Mouse (Mus musculus) large intestine, adult 2 months (tissue): ENCODE measurements at regions not wholly inside any gene's neighbourhood (a gene's known extent, or its start where the extent isn't known, plus 50 kb on each side); places are given as distances from the start of the nearest gene placed in this dataset.

Source experiments
- DNase-seq: peaks from one replicate; pipeline ENCODE4 v3.0.0-alpha.2; 2012; ENCODE audit warnings: low read depth, low spot score
- WGBS: fragments of 180-500 bp; shearing (Covaris S2); methylation state at CpG from one replicate; pipeline ENCODE4 v1.1.7; 2018; 5-methylcytosine and 5-hydroxymethylcytosine counted together

GRCm38 (mm10) chr9:13973600-13973999 lies 146.1 kb downstream of the Fam76b start:
- WGBS: 67% methylated on average over 4 of the region's 4 CpGs
- DNase-seq: no peak

DNA sequence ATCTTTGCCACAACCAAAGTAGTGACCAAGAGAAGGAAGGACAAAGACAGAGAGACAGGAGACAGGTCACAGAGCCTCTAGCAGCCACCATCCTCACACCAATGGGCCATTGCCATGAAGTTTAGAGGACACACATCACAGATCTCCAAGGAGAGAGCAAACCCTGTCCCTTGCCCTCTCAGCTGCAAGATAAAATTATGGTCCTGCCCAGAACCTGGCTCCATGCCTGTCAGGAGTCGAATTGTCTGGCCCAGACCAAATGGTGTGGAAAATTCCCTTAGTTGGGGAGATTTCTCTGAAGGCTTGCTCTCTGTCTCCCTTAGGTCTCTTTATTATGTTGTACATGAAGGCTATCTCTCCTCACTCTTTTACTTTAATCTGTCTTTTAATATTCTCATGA lies 147.4 kb downstream of the Fam76b start:
- 33% methylated on average over 1 of the region's 1 CpGs for WGBS
- DNase-seq: no peak

- DNase-seq: no peak
- 71% methylated on average over 6 of the region's 6 CpGs for WGBS
Observed at GRCm38 (mm10) chr9:13978842-13979241, 151.3 kb downstream of the Fam76b start.

DNA sequence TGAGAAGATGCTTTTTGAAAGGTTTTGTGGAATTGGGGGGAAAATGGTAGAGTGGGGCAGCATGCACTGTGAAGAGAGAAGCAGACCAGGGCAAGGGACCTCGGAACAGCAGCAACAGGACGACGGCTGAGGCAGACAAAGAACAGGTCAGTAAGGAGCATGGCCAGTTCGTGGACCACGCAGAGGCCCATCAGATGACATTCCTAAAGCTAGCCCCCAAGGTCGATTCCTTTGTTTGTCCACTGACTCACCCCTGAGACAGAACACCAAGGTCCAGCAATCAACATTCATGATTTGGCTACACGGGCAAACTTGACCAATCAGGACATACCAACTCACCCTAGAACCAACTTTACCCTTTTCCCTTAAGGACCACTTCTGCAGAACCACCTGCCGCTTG lies 160.0 kb downstream of the Fam76b start:
- 92% methylated on average over 8 of the region's 8 CpGs for WGBS

DNA sequence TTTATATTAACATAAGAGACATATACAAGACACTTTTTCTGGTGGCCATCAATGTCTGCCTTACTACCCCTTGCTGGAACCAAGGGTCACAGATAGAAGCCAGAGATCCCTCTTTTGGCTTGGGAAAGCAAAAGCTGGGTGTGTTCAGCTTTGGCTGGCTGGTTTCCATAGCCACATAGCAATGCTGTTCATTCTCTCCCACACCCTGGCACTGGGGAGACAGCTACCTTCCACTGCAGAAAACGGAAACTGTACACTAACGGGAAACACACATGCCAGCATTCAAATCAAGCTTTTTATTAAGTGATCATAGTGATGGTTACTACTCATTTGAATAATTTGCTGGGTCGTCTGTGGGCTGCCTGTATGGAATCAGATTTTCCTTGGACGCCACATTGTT lies 161.4 kb downstream of the Fam76b start:
- WGBS: 46% methylated on average over 4 of the region's 4 CpGs
- no peak for DNase-seq

More for the DNA sequence above, 160.0 kb downstream of the Fam76b start:
- no peak for DNase-seq

DNA sequence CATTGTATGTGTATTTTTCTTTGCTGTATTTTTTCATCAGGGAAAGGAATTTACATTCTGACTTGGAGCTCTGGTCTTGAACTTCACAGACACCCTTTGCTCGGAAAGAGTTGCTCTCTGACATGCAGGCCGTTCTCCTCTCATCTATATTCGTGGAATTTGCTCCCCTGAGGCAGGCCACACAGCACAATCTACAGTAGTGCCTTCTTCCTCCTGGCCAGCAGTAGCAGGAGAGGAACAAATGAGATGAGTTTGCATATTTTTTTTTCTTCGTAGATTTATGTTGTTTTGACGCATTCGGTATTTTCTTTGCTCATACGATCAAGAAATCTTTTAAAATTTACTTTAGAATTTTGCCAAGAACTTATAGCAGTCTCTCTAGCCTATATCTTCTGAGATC lies 163.4 kb downstream of the Fam76b start:
- 70% methylated on average over 7 of the region's 7 CpGs for whole genome bisulfite sequencing
- DNase-seq: no peak

DNA sequence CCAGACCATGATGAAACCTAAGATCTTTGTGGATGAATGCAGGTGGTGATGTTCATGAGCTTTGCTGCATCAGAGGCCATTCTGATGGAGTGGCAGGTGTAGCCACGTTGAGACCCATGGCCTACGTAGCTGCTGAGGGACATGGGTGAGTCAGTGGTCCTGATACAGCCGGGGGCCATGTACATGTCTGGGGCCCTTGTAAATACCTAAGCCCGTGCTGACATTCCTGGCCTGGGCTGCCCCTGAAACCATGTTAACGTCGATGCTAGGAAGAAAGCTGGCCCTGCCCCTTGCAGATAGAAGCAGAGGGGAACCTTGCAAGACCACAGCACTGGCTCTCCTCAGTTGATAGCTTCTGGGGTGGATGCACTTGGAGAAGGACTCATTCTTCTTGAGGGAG lies 165.2 kb downstream of the Fam76b start:
- no peak for DNase-seq
- 81% methylated on average over 6 of the region's 6 CpGs for WGBS

DNA sequence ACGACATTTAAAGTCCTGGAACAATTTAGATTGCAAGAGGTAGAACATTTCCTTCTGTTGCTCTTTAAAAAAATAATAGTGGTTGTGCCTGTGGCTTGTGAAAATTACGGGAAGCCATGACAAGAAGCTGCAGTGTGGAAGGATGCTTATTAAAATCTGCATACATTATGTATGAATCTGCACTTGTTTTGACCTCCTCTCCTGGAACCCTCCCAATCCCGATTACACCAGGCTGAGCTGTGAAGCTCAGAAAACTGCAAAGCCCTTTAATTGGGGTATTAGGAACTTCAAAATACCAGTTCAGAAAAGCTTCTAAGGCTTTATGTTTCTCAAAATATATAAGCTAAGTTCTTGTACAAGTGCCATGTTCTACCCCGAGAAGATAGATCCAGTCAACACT lies 171.8 kb downstream of the Fam76b start:
- WGBS: 67% methylated on average over 4 of the region's 4 CpGs
- DNase-seq: no peak

DNA sequence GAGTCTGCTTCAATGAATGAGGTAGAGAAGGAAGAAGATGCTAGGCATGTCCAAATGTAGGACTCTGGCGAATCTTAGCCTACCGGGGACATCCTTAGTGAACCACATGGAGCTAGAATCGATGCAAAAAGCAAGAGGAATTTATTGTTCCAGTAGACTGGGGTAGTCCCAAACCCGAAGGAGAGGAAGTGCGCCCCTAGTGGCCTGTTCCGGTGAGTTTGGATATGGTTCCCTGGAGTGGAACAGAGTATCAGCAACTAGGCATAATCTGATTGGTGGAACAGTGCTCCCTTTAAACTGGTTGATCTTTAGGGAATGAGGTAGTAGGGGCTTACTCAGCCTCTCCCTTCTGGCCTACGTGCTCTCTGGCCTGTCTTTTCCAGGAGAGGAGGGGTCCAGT lies 174.0 kb downstream of the Fam76b start:
- 82% methylated on average over 7 of the region's 7 CpGs for WGBS
- DNase-seq: no peak

DNA sequence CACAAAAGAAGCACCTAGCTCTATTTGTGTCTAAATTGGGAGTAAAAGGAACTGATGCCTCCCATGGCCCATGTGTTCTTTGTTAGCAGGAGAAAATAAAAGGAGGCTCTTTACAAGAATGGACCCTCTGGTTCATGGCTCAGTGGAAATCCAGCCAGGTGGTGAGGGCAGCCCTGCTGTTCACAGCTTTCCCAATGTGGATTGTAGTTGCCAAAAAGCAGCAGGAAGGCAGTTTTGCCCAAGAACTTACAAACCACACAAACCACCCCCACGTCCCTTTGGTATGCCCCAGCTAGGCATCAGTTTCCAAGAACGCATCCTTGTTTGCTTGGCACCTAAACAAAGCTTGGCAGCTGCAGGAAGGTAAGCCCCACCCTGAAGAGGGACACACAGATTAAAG lies 174.7 kb downstream of the Fam76b start:
- WGBS: 37% methylated on average over 2 of the region's 2 CpGs
- no peak for DNase-seq

DNA sequence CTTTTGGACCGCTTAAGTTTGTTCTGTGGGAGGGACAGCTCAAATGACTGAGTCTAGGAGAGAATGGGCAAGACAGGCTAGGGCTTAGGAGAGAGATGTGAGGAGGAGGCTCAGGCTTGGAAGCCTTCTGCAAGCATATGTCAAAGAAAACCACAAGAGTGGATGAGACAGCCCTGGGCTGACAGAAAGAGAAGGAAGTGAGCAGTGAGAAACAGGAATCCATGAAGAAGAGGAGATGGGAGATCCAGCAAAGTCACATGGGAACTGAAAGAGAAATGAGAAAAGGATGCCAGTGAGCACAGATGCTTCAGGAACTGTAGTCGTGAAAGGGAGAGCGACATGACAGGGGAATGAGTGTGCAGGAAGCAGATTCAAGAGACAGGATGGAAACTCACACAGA lies 175.6 kb downstream of the Fam76b start:
- WGBS: 63% methylated on average over 3 of the region's 3 CpGs
- no peak for DNase-seq

- no peak for DNase-seq
- WGBS: 76% methylated on average over 3 of the region's 3 CpGs
Observed at GRCm38 (mm10) chr9:14006233-14006984, 178.9 kb downstream of the Fam76b start.

DNA sequence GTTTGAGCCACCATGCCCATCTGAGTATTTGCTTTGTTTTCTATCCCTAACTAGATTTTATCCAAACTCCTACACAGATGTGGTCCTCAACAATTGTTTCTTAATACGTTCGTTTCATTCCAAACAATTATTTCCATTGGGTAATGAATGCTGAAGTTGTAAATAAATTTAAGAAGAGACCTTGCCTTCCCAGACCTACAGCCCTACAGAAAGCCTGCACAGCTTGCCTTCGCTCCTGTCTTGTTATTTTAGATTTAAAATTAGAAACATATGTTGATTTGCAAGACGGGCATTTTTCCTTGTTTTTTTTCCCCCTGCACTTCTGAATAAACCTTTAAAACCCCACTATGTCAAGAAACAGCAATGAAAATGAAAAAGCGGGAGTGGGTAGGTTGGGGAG lies 181.9 kb downstream of the Fam76b start:
- DNase-seq: no peak
- 86% methylated on average over 5 of the region's 5 CpGs for WGBS

GRCm38 (mm10) chr9:14010261-14010949 lies 182.9 kb downstream of the Fam76b start:
- DNase-seq: no peak
- WGBS: 52% methylated on average over 5 of the region's 5 CpGs

DNA sequence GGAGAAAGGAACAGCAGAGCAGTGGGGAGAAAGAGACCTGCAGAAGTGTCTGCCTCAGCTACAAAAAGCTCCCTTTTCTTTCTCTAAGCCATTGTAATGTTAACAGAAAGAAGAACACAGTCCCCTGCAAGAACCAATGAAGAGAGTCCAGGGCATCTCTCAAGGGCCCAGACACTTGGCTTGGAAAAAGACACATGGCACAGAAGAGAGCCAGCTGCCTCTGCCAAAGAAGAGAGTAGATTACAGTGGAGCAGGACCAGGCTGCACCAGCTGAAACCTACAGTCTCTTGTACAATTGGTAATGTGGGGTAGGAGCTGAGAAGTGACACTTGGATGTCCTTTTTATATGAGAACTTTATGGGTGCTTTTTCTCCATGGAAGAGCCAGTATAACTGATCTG lies 196.7 kb downstream of the Fam76b start:
- DNase-seq: no peak

DNA sequence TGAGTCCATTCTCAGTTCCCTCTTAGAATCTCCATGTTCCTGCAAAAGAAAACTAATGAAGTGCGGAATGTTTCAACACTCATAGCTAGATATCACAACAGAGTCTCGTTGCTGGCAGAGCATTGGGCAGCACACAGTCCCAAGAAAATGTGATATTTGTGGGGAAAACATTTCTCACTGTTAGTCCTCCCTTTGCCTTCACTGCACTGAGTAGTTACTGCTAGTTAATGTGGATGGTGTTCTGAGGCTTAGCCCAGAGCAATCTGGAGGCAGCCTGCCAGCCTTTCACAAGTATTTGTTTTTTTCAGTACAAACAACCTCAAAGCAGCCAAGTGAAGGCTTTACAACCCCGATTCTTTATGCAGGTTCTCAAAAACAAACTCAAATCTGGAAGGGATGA lies 197.2 kb downstream of the Fam76b start:
- WGBS: 41% methylated on average over 3 of the region's 3 CpGs
- DNase-seq: no peak

DNA sequence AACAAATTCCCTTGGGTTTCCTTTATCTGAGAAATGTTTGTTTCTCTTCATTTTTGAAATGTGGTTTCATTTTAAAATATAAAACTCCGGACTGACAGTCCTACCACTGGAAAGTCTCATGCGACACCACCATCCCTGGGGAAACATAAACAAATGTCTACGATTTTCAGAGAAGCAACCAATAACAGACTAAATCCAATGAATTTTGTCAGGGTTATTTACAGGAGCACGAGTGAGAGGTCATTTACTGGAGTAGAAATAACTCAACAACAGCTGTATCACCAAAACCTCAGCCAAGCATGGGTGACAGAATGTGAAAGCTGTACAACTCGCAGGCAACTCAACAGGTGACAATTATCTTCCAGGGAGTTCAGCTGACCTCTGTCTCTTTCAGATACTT lies 200.5 kb downstream of the Fam76b start:
- DNase-seq: no peak
- 72% methylated on average over 5 of the region's 5 CpGs for WGBS

DNA sequence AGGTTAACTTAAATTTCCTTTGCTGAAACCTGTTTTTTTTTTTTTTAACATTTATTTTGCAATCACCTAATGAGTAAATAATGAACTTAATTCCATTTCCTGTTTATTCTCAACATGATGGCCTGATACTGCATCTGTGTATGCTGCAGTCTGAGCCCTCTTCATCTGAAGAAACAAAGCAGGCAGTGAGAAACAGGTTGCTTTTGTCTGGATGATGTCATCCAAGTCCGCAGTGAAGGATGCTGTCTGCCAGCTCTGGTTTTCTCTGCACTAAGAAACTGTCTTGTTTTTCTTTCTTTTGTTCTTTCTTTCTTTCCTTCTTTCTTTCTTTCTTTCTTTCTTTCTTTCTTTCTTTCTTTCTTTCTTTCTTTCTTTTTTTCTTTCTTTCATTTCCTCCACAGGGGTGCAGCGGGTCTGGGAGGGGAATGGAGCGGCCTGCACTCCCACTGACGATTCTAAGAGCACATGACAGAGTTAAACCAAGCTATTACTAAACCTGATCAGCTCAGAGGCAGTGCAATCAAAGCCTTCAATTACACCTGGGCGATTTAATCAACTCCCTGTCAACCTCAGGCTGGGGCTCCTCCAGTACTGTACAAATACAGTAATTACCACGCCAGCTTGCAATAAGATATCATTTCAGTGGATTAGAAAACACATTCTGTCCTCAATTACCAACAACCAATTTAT lies 204.0 kb downstream of the Fam76b start:
- 67% methylated on average over 6 of the region's 6 CpGs for WGBS
- DNase-seq: no peak

GRCm38 (mm10) chr9:14032048-14032362 lies 204.5 kb downstream of the Fam76b start:
- DNase-seq: no peak
- 76% methylated on average over 1 of the region's 1 CpGs for WGBS

- 48% methylated on average over 2 of the region's 2 CpGs for WGBS
- no peak for DNase-seq
Observed at GRCm38 (mm10) chr9:14035526-14035925, 208.0 kb downstream of the Fam76b start.

DNA sequence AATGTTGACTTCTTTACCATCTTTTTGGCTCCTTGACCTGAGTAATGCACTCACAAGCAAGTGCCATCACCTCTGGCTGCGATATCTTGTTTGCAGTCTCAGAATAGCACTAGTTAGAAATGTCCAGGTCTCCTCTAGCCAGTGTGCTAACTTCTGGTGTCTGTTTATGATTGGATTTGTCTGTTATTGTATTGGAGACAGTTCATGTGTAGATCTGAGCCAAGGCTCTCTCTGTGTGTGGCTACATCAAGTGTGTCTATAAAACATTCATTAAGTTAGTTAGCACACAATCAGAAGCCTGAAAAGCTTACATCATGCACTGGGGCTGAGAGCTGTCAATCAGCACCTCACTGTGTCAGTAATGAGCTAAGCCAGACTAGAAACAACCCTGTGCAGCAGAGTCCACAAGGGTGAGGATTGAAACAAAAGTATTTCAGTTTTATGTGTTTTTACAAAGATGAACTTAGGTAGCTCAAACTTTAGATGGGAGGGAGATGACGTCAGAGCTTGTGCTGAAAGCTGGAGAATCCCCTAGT lies 214.5 kb downstream of the Fam76b start:
- 65% methylated on average over 2 of the region's 2 CpGs for WGBS
- DNase-seq: no peak
